Mouse (Mus musculus) lung, postnatal 0 days (tissue): Measurements from ENCODE around the gene Astn1. TPM values are rescaled to one million over a fixed set of nuclear protein-coding genes. Genes with fewer than 3 reads are reported as not detected.

Experiments
- ATAC-seq: fragments of 200-750 bp; cut with Nextera tagmentation; 2 replicates; pipeline ENCODE4 v1.8.0; 2017; ENCODE audit warnings: moderate library complexity
- DNase-seq: peaks from one replicate; pipeline ENCODE4 v3.0.0-alpha.2; 2016; ENCODE audit warnings: low spot score
- H3K27ac ChIP-seq: fragments of 300-500 bp; sonication (generic); 2 replicates; pipeline ENCODE4 v1.5.1; 2014; ENCODE audit warnings: antibody characterized with exemption, mild to moderate bottlenecking, low read length, mixed read lengths
- H3K27me3 ChIP-seq: fragments of 300-500 bp; sonication (generic); replicated peaks from 2 replicates; pipeline ENCODE4 v1.6.1; 2014; ENCODE audit warnings: low read length, mixed read lengths; ENCODE audit not compliant: insufficient read depth
- H3K36me3 ChIP-seq: fragments of 300-500 bp; sonication (generic); 2 replicates; pipeline ENCODE4 v1.6.1; 2014; ENCODE audit warnings: low read length, mixed read lengths; ENCODE audit not compliant: insufficient read depth
- H3K4me1 ChIP-seq: fragments of 300-500 bp; sonication (generic); 2 replicates; pipeline ENCODE4 v1.6.1; 2014; ENCODE audit warnings: antibody characterized with exemption, low read depth, low read length, mixed read lengths; ENCODE audit not compliant: insufficient read depth
- H3K4me2 ChIP-seq: fragments of 300-500 bp; sonication (generic); replicated peaks from 2 replicates; pipeline ENCODE4 v1.6.1; 2014; ENCODE audit warnings: low read depth, mild to moderate bottlenecking, low read length, moderate library complexity, mixed read lengths
- H3K4me3 ChIP-seq: fragments of 300-500 bp; sonication (generic); 2 replicates; pipeline ENCODE4 v1.5.1; 2014; ENCODE audit warnings: low read depth, low read length
- H3K9ac ChIP-seq: fragments of 300-500 bp; sonication (generic); replicated peaks from 2 replicates; pipeline ENCODE4 v1.6.1; 2014; ENCODE audit warnings: low read depth, mild to moderate bottlenecking
- H3K9me3 ChIP-seq: fragments of 300-500 bp; sonication (generic); 2 replicates; pipeline ENCODE4 v1.6.1; 2016; ENCODE audit warnings: low read length, mixed read lengths
- CTCF ChIP-seq: IDR thresholded peaks from 2 replicates; pipeline ENCODE4 v1.5.1; 2016; ENCODE audit warnings: antibody characterized with exemption, mild to moderate bottlenecking
- EP300 ChIP-seq: IDR thresholded peaks from 2 replicates; pipeline ENCODE4 v1.6.1; 2016; ENCODE audit warnings: antibody characterized with exemption, mild to moderate bottlenecking, control low read depth
- whole genome bisulfite sequencing: fragments of 180-500 bp; shearing (Covaris S2); extraction: QIAGEN DNeasy Blood & Tissue Kit; methylation state at CpG from one replicate; pipeline ENCODE4 v1.1.7; 2014; 5-methylcytosine and 5-hydroxymethylcytosine counted together
- polyA plus RNA-seq: library from polyadenylated mRNA; unstranded; fragments of >200 nt; fragmentation: Nextera tagmentation; extraction: Ambion mirVana; gene quantifications from 2 replicates; pipeline ENCODE4 v1.2.1, GENCODE M21; 2015

Astn1 gene
- polyA plus RNA-seq, 1 experiment from 2014 or later: 0.05 TPM

DNA sequence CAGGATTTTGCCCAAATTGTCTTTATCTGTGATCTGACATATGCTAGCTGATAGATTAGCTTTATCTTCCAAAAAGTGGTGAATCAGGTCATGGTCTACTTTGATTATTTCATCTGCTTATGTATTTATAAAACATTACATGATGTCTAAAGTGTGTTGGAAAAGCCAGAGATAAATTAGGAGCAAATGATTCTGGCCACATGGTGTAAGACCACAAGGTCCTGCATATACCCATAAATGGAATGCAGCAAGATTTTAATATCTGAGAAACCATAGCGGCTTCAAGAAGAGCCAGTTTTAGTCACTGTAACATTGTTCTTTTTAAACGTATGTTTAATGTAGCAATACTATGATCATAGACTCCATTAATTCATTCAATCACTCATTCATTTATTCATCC is 23.2 kb downstream of the Astn1 start:
- ATAC-seq (no peak), DNase-seq (peak; percentile 5)
- Histone ChIP-seq H3K9me3 (no peaks in the 10 kb centered on the region), H3K36me3 (no peaks in the 10 kb centered on the region), H3K27me3 (no peaks in the 10 kb centered on the region), H3K4me1 (no peaks in the 10 kb centered on the region), H3K9ac (no peak overlapping the region), H3K4me3 (no peak overlapping the region), H3K27ac (no peak overlapping the region), H3K4me2 (no peak overlapping the region)
- 60% methylated on average over 2 of the region's 2 CpGs for WGBS
- TF ChIP-seq CTCF (no peak), EP300 (no peak)

DNA sequence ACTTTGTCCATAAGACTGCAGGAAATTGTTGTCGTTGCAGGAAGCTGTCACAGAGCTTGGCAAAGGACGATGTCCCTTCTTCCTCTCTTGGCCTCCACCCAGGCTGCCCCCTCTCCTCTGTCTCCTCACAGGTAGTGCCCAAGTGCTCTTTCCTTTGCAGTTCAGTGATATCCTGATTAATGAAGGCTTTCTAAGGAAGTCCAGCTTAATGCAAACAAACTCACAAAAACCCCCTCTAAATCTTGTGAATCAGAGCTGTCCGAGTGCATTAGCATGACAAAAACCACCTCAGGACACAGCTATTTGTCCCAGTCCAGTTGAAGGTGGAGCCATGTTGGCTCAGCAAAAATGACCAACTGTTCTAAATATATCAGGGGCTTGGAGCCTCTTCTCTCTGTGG is 24.7 kb downstream of the Astn1 start:
- no peak overlapping the region for H3K4me2 ChIP-seq
- DNase-seq (no peak), ATAC-seq (no peak)
- no peak for TF ChIP-seq CTCF
- no peak for TF ChIP-seq EP300
- H3K9me3 ChIP-seq: no peaks in the 10 kb centered on the region
- no peak overlapping the region for H3K9ac ChIP-seq
- no peak overlapping the region for H3K4me3 ChIP-seq
- WGBS: 26% methylated on average over 3 of the region's 3 CpGs
- no peaks in the 10 kb centered on the region for H3K4me1 ChIP-seq
- no peaks in the 10 kb centered on the region for H3K27me3 ChIP-seq
- H3K27ac ChIP-seq: no peak overlapping the region
- H3K36me3 ChIP-seq: no peaks in the 10 kb centered on the region

DNA sequence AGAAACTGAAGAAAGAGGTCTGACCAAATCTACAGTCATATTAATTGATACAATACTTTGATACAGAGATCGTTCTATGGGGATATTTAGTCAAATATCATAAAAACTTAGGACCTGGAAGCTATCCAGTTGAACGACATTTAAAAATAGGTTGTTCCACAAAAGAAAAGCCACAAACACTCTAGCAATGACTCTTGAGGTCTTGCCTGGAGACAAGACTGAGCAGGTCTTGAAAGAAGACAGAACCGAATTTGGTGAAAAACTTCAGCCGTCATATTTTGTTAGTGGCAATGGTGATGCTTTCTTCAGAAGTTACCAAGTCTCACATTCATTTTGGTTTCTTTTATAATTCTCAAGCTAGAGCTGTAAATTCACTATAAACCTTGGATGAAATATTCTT is 26.9 kb downstream of the Astn1 start:
- 86% methylated on average over 4 of the region's 4 CpGs for WGBS
- Histone ChIP-seq H3K36me3 (no peaks in the 10 kb centered on the region), H3K27me3 (no peaks in the 10 kb centered on the region), H3K27ac (no peak overlapping the region), H3K9ac (no peak overlapping the region), H3K4me2 (no peak overlapping the region), H3K4me1 (no peaks in the 10 kb centered on the region), H3K9me3 (no peaks in the 10 kb centered on the region), H3K4me3 (no peak overlapping the region)
- no peak for TF ChIP-seq EP300
- ATAC-seq: no peak
- no peak for DNase-seq

DNA sequence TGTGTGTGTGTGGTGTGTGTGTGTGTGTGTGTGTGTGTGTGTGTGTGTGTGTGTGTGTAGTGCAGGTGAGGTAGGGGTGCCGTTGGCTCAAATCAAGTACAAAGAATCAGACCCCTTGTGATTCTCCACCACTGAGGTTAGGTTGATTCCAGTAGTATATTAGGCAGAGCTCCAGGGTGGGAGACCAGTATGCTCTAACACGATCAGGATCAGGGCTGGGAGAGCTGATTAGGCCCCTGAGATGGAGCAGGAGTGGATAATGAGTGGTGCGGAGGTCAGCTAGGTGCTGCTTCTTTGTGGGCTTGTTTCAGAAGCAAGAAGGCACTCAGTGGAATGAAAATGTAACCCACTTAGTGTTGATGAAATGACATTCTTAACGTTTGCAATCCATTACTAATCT is 28.6 kb downstream of the Astn1 start:
- H3K9me3 ChIP-seq: no peaks in the 10 kb centered on the region
- ATAC-seq (no peak), DNase-seq (no peak)
- no peak overlapping the region for H3K4me2 ChIP-seq
- no peaks in the 10 kb centered on the region for H3K27me3 ChIP-seq
- 60% methylated on average over 4 of the region's 4 CpGs for WGBS
- no peak overlapping the region for H3K27ac ChIP-seq
- no peaks in the 10 kb centered on the region for H3K4me1 ChIP-seq
- H3K4me3 ChIP-seq: no peak overlapping the region
- no peak for TF ChIP-seq CTCF
- no peak for TF ChIP-seq EP300
- H3K36me3 ChIP-seq: no peaks in the 10 kb centered on the region
- no peak overlapping the region for H3K9ac ChIP-seq

GRCm38 (mm10) chr1:158397058-158397457 is 35.0 kb downstream of the Astn1 start:
- Histone ChIP-seq H3K4me2 (no peak overlapping the region), H3K36me3 (no peaks in the 10 kb centered on the region), H3K4me3 (no peak overlapping the region), H3K27ac (no peak overlapping the region), H3K27me3 (no peaks in the 10 kb centered on the region), H3K9me3 (no peaks in the 10 kb centered on the region), H3K9ac (no peak overlapping the region), H3K4me1 (no peaks in the 10 kb centered on the region)
- 81% methylated on average over 2 of the region's 2 CpGs for WGBS
- ATAC-seq (no peak), DNase-seq (no peak)
- TF ChIP-seq EP300: no peak
- no peak for TF ChIP-seq CTCF

DNA sequence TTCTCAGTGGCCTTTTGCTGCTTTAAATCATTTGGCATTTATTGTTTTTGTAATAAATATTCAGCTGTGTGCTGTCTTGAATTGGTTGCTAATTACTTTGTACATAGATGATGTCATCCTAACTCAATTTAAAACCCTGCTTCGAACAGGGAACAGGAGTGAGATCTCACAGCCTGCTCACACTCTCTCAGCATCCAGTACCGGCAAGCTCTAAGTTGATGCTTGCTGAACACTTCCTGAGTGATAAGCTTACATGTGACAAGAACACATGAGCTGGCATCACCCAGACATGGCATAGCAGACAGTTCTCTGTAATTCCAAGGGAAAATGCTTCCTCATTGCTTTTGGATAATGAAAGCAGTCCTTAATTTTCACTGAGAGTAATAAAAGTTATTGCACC is 38.8 kb downstream of the Astn1 start:
- Histone ChIP-seq H3K4me1 (no peaks in the 10 kb centered on the region), H3K4me3 (no peak overlapping the region), H3K9ac (no peak overlapping the region), H3K9me3 (no peaks in the 10 kb centered on the region), H3K4me2 (no peak overlapping the region), H3K27me3 (no peaks in the 10 kb centered on the region), H3K27ac (no peak overlapping the region), H3K36me3 (no peaks in the 10 kb centered on the region)
- no peak for TF ChIP-seq CTCF
- TF ChIP-seq EP300: no peak
- WGBS: 58% methylated on average over 2 of the region's 2 CpGs
- DNase-seq: no peak
- ATAC-seq: no peak
